In genomic region chr7:92964754-92965501, GRCm38 (mm10) we compare ENCODE assay signal across 8 mouse cellular contexts.
A peak's percentile ranks its signal among the peaks of the same experiment; 100 is the strongest.
DNase-seq lines count a peak whose midpoint lies in the region; ATAC-seq and TF ChIP-seq lines count a peak whose summit lies in the region.

No protein-coding gene starts in this region.

- WGBS in heart, adult 2 months, result 69% methylated on average over 3 of the region's 3 CpGs
- WGBS in heart, embryonic 12.5 days, result 56% methylated on average over 3 of the region's 3 CpGs
- WGBS in large intestine, adult 2 months, result 61% methylated on average over 3 of the region's 3 CpGs

- no peak overlapping the region for H3K4me2 ChIP-seq in heart, embryonic 12.5 days

- H3K27me3 ChIP-seq in heart, adult 2 months (ENCODE audit: control insufficient read depth, insufficient read depth, low read length), result no peaks in the 10 kb centered on the region
- H3K27me3 ChIP-seq in heart, embryonic 12.5 days (replicated peaks), result peaks cover 4% of the 10 kb centered on the region; the same call in 1 of the 2 replicates

- DNase-seq in heart, adult 2 months, result no peak
- peak; percentile 4 for DNase-seq in thymus, postnatal 14 days
- DNase-seq in thymus, postnatal 4 days, result no peak
- DNase-seq in embryo, embryonic 9.5 days (ENCODE audit: extremely low spot score), result peak; percentile 52
- DNase-seq in large intestine, adult 2 months (ENCODE audit: low read depth, low spot score), result peak; percentile 28
- DNase-seq in retina, adult 2 months (ENCODE audit: low read depth, low spot score), result peak; percentile 48
- no peak for DNase-seq in right cerebral cortex, postnatal 4 days

- no peaks in the 10 kb centered on the region for H3K36me3 ChIP-seq in heart, adult 2 months (ENCODE audit: control insufficient read depth, insufficient read depth, low read length)
- no peaks in the 10 kb centered on the region for H3K36me3 ChIP-seq in heart, embryonic 12.5 days

- no peak overlapping the region for H3K27ac ChIP-seq in heart, adult 2 months
- H3K27ac ChIP-seq in heart, embryonic 12.5 days (ENCODE audit: poor library complexity, severe bottlenecking), result no peak overlapping the region

- H3K9ac ChIP-seq in heart, adult 2 months (ENCODE audit: low read depth, low read length), result no peak overlapping the region
- H3K9ac ChIP-seq in heart, embryonic 12.5 days, result no peak overlapping the region

- no peaks in the 10 kb centered on the region for H3K79me2 ChIP-seq in heart, adult 2 months (replicated peaks; ENCODE audit: control insufficient read depth, insufficient read depth, low read length)

- H3K4me3 ChIP-seq in heart, adult 2 months, result no peak overlapping the region
- no peak overlapping the region for H3K4me3 ChIP-seq in heart, embryonic 12.5 days

- intact Hi-C loops in heart, adult 2 months (cut with DNase I), result loop anchor here (5.0 to 10.0 kb wide), 4 partner anchors 33 to 330 kb away; partner anchors contain the start of genes Ankrd42, Ddias and Prcp

- TF ChIP-seq CTCF in heart, adult 2 months (IDR thresholded peaks at IDR 0.05), result peak; percentile 94

- H3K4me1 ChIP-seq in heart, adult 2 months (ENCODE audit: control insufficient read depth, insufficient read depth, low read length), result peaks cover 2% of the 10 kb centered on the region
- no peaks in the 10 kb centered on the region for H3K4me1 ChIP-seq in heart, embryonic 12.5 days (replicated peaks)

- no peaks in the 10 kb centered on the region for H3K9me3 ChIP-seq in heart, embryonic 12.5 days (replicated peaks)

- no peak for ATAC-seq in heart, embryonic 12.5 days (ENCODE audit: insufficient number of reproducible peaks, low FRiP score)

- TF ChIP-seq POLR2A in heart, adult 2 months (IDR thresholded peaks at IDR 0.05; ENCODE audit: insufficient read depth, low read depth, low read length), result no peak

- no peak for TF ChIP-seq EP300 in heart, adult 2 months (IDR thresholded peaks at IDR 0.05; ENCODE audit: insufficient read depth, low read depth, low read length)

Comparison
In these comparisons a context has a peak if more than half of its experiments do, and no peak if none do; other contexts are left out.
1. DNase-seq: peak in thymus, postnatal 14 days (single experiment), embryo, embryonic 9.5 days (single experiment), large intestine, adult 2 months (single experiment) and retina, adult 2 months (single experiment); none in heart, adult 2 months (0 of 2), thymus, postnatal 4 days (single experiment) and right cerebral cortex, postnatal 4 days (single experiment).